10 mouse cellular contexts compared by ENCODE assay signal in the genomic region with DNA sequence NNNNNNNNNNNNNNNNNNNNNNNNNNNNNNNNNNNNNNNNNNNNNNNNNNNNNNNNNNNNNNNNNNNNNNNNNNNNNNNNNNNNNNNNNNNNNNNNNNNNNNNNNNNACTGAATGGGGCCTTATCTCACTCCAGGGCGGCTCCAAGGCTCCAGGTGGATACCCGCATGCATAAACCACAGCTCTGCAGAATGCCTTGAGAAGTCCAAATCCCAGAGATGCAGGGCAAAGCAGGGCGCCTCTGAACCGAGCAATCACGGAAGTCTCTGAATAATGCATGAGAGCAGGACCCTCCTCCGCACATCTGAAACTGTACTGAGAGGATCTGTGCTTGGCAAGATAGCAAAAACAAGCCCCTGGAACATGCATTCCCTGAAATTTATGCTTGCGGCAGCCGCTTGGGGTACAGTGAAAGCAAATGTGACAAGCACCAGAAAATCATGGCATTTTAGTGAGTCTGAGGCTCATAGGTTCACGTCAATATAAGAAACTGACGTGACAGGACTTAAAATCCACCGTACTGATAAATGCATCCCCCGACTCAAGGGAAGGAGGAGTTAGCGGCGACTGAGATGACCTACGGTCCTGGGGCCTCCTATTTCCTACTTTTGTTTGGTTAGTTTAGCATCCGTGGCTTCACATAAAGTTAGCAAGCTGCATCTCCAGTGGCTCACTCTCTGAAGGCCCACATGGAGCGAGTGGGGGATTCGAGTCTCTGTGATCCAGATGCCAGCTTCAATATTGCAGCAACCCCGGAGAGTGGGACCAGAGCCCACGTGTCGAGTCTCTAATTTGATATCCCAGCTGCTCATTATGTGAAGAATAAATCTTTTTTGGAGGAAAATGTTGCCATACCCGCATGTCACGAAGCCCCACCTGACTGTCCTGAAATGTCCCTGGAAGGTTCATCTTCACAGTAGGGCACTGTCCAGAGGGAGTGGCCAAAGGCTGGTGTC.
DNase-seq lines count a peak whose midpoint lies in the region; ATAC-seq lines count a peak whose summit lies in the region.
"Had no signal": no experiment of that assay in that cellular context is flagged by ENCODE, and none has a peak within 500 bp of the region (broad histone marks: within the 10 kb centered on the region; RNA-seq: fewer than 3 reads in every experiment).

No protein-coding gene starts in this region.

- intact Hi-C loops in left cerebral cortex, postnatal 36 days (cut with DNase I): no loop called here

- 58% methylated on average over 23 of the region's 23 CpGs for WGBS in lung, embryonic 15.5 days

- DNase-seq in cerebellum, adult 9-11 months: no peak
- DNase-seq in lung, postnatal 25 days (ENCODE audit: low spot score): no peak
- DNase-seq in left cerebral cortex, postnatal 36 days (ENCODE audit: low spot score in 2 of 2): peak; percentile 69 to 74
- DNase-seq in testis, postnatal 14 days (ENCODE audit: low spot score): no peak
- no peak for DNase-seq in adrenal gland, adult (ENCODE audit: inconsistent age in 2 of 2, low spot score in 1 of 2)
- DNase-seq: adrenal gland, postnatal 25 days had no signal

- no peaks in the 10 kb centered on the region for H3K4me1 ChIP-seq in lung, embryonic 15.5 days

- H3K27me3 ChIP-seq in lung, embryonic 15.5 days: no peaks in the 10 kb centered on the region

- peak overlapping the region; percentile 11; the same call in 1 of the 2 replicates for H3K4me2 ChIP-seq in lung, embryonic 15.5 days
- H3K4me2 ChIP-seq: limb, embryonic 12.5 days had no signal

- no peak overlapping the region for H3K27ac ChIP-seq in lung, embryonic 15.5 days
- H3K27ac ChIP-seq: limb, embryonic 12.5 days had no signal

- no peak overlapping the region for H3K4me3 ChIP-seq in lung, embryonic 15.5 days
- H3K4me3 ChIP-seq: limb, embryonic 12.5 days had no signal

- H3K9ac ChIP-seq in lung, embryonic 15.5 days: no peak overlapping the region
- H3K9ac ChIP-seq: limb, embryonic 12.5 days had no signal

- no peaks in the 10 kb centered on the region for H3K36me3 ChIP-seq in lung, embryonic 15.5 days
- H3K36me3 ChIP-seq: limb, embryonic 12.5 days had no signal

- no peaks in the 10 kb centered on the region for H3K9me3 ChIP-seq in lung, embryonic 15.5 days
- H3K9me3 ChIP-seq: limb, embryonic 12.5 days had no signal

- 0 out of 2 replicates have a peak, but pooled peaks have one; percentile 26 for ATAC-seq in cerebellum, adult (ENCODE audit: insufficient number of reproducible peaks, low FRiP score, low TSS enrichment)
- ATAC-seq in lung, embryonic 15.5 days (ENCODE audit: borderline replicate concordance, extremely low read depth, low FRiP score, low TSS enrichment): no peak
- ATAC-seq in megakaryocyte progenitor cell, adult 5-6 weeks (replicated peaks; ENCODE audit: poor library complexity): no peak

Comparison
In these comparisons a context has a peak if more than half of its experiments do, and no peak if none do; other contexts are left out.
1. DNase-seq: peak in left cerebral cortex, postnatal 36 days (2 of 2); none in cerebellum, adult 9-11 months (single experiment), lung, postnatal 25 days (single experiment), testis, postnatal 14 days (single experiment) and adrenal gland, adult (0 of 2).